Mouse (Mus musculus) effector memory CD4-positive, alpha-beta T cell, adult 5 months (primary cell): Measurements from ENCODE around the gene Gm3739. TPM values are rescaled to one million over a fixed set of nuclear protein-coding genes. Genes with fewer than 3 reads are reported as not detected.

Experiments used
- polyA plus RNA-seq: library from polyadenylated mRNA; unstranded; fragments of 100-300 nt; shearing (Covaris generic); gene quantifications from one replicate; pipeline ENCODE4 v1.2.1, GENCODE M21; 2017

Gm3739 gene
- polyA plus RNA-seq: 0.42 TPM

DNA sequence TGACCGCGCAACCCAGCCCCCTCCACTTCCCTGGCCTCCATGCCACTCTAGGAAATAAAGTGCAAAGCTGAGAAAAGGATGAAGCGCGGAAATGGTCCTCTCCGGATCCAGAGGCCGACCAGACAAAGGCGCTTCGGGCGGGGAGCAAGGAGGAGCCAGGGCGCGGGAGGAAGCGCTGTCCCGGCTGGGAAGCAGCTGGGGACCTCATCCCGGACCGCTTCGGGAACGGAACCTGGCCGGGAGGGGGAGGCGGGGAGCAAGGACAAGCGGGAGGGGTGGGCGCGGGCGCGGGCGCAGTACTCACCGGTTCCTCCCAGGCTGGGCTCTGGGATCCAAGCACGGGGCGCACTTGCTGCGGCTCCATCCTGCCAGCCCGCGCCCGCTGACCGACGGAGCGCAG lies at the start of gene Gm3739:
Gene Gm3739 (minus strand): TSS at position 389 of the 400 bp plus-strand sequence.

DNA sequence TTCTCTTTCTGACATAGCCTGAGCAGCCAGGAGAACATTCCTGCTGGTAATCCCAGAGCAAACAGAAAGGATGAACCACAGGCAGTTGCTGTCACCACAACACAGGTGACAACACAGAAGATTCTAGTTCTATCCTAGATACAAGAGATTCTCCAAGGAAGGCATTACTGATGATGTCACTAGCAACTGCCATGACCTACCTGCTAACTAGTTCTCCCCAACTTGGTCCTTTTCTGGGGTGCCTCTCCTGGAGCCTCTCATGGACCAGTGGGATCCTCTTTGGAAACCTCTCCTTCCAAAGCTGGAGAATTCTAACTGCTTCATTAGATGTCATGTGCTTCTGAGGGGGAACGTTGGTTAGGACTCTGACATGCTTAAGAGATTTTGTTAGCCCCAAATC lies 17.4 kb upstream of the Gm3739 start, which contains the start of gene Gm5797:
Gene Gm5797 (minus strand): TSS at position 101 of the 400 bp plus-strand sequence.

DNA sequence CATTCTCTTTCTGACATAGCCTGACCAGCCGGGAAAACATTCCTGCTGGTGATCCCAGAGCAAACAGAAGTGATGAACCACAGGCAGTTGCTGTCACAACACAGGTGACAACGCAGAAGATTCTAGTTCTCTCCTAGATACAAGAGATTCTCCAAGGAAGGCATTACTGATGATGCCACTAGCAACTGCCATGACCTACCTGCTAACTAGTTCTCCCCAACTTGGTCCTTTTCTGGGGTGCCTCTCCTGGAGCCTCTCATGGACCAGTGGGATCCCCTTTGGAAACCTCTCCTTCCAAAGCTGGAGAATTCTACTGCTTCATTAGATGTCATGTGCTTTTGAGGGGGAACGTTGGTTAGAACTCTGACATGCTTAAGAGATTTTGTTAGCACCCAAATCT lies 50.2 kb downstream of the Gm3739 start, which contains the start of gene Gm3727:
Gene Gm3727 (minus strand): TSS at position 101 of the 400 bp plus-strand sequence.

Other genes starting within 250 kb of the Gm3739 start
- gene Gm3696, start 214.4 kb downstream of the Gm3739 start, polyA plus RNA-seq: not detected
- not detected for gene Gm6676, start 189.6 kb downstream of the Gm3739 start, polyA plus RNA-seq
- gene Gm3512, start 140.5 kb downstream of the Gm3739 start, polyA plus RNA-seq: 0.51 TPM
- gene Gm16434, start 120.5 kb downstream of the Gm3739 start, polyA plus RNA-seq: not detected
- not detected for gene Gm3727, start 50.3 kb downstream of the Gm3739 start, polyA plus RNA-seq
- gene Gm5797, start 17.3 kb upstream of the Gm3739 start, polyA plus RNA-seq: not detected
- gene Gm8374, start 50.1 kb upstream of the Gm3739 start, polyA plus RNA-seq: not detected
- 0.29 TPM for gene Gm3755, start 135.9 kb upstream of the Gm3739 start, polyA plus RNA-seq
- not detected for gene Gm3752, start 168.7 kb upstream of the Gm3739 start, polyA plus RNA-seq